Mouse (Mus musculus): ENCODE data around the gene Mapk1. TPM values are rescaled to one million over a fixed set of nuclear protein-coding genes. Genes with fewer than 3 reads are reported as not detected.
A peak's percentile ranks its signal among the peaks of the same experiment; 100 is the strongest.

Gene Mapk1
- 48.3 and 48.7 TPM in 2 replicates for polyA plus RNA-seq (2012; rRNA removed)

GRCm38 (mm10) chr16:16983131-16983533 is at the start of gene Mapk1:
Gene Mapk1, plus strand, starts transcription at chr16:16983382.
- Histone ChIP-seq H3K4me3 (ENCODE audit: extremely low read depth, insufficient read depth, insufficient read length) (peak within 1 kb of the TSS; percentile 86), H3K27me3 (ENCODE audit: control insufficient read depth, insufficient read depth, low read length) (no peaks in the 10 kb centered on the region), H3K36me3 (ENCODE audit: control insufficient read depth, insufficient read depth, low read length) (no peaks in the 10 kb centered on the region; the same call in 1 of the 2 replicates), H3K4me1 (ENCODE audit: control insufficient read depth, insufficient read depth, insufficient read length) (peaks cover 5% of the 10 kb centered on the region; the same call in 1 of the 2 replicates), H3K27ac (ENCODE audit: insufficient read depth, low read length) (peak within 1 kb of the TSS; percentile 84)
- WGBS, result under 1% methylated on average over 35 of the region's 35 CpGs
- peak; percentile 91 to 95 for DNase-seq (ENCODE audit: low read depth in 1 of 2, low spot score in 2 of 2)
- TF ChIP-seq CTCF (IDR thresholded peaks at IDR 0.05; ENCODE audit: extremely low read depth, insufficient read depth, insufficient read length, insufficient replicate concordance) (no peak), POLR2A (IDR thresholded peaks at IDR 0.05; ENCODE audit: low read depth, low read length) (peak; percentile 98)

DNA sequence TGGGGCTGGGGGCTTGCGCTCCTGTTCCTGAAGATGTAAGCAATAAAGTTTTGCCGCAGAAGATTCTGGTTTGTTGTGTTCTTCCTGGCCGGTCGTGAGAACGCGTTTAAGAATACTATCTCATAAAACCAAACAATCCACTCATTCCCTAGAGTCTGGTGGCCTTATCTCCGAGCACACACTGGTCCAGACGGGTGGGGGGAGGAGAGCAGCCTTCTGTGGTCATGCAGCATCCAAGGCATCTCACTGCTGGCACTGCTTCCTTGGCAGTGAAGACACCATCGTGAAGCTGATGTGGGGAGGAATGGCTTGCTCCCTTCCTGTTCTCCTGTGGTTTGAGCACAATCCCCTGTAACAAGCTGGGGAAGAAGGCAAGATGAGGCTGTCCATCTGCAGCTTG is 43.6 kb upstream of the Mapk1 start:
- H3K4me3 ChIP-seq (ENCODE audit: extremely low read depth, insufficient read depth, insufficient read length), result no peak overlapping the region
- TF ChIP-seq POLR2A (IDR thresholded peaks at IDR 0.05; ENCODE audit: low read depth, low read length), result no peak
- no peak for TF ChIP-seq CTCF (IDR thresholded peaks at IDR 0.05; ENCODE audit: extremely low read depth, insufficient read depth, insufficient read length, insufficient replicate concordance)
- no peaks in the 10 kb centered on the region for H3K4me1 ChIP-seq (ENCODE audit: control insufficient read depth, insufficient read depth, insufficient read length)
- 84% methylated on average over 9 of the region's 9 CpGs for WGBS
- no peak overlapping the region for H3K27ac ChIP-seq (ENCODE audit: insufficient read depth, low read length)
- no peaks in the 10 kb centered on the region for H3K36me3 ChIP-seq (ENCODE audit: control insufficient read depth, insufficient read depth, low read length)
- DNase-seq (ENCODE audit: low read depth in 1 of 2, low spot score in 2 of 2), result no peak
- no peaks in the 10 kb centered on the region for H3K27me3 ChIP-seq (ENCODE audit: control insufficient read depth, insufficient read depth, low read length)

DNA sequence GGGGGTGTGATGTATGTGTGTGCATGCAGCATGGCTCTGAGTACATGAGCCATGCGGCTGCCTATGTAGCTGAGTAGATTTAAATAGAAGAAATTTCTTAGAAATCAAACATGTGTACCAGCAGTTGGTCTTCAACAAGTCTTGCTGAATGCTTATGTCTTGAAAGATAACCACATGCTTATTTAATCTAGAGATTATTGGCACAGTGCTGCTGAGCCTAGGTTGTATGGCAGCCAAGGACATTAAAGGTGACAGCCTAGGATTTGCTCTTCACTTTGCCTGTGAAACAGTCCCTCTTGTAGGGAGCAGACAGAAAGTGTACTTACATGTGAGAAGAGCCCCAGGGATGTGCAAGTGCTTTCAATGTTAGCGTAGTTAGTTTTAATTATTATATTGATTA is 42.1 kb upstream of the Mapk1 start:
- no peak overlapping the region for H3K27ac ChIP-seq (ENCODE audit: insufficient read depth, low read length)
- H3K27me3 ChIP-seq (ENCODE audit: control insufficient read depth, insufficient read depth, low read length), result no peaks in the 10 kb centered on the region
- WGBS, result 93% methylated on average over 2 of the region's 2 CpGs
- no peak overlapping the region for H3K4me3 ChIP-seq (ENCODE audit: extremely low read depth, insufficient read depth, insufficient read length)
- TF ChIP-seq POLR2A (IDR thresholded peaks at IDR 0.05; ENCODE audit: low read depth, low read length) (no peak), CTCF (IDR thresholded peaks at IDR 0.05; ENCODE audit: extremely low read depth, insufficient read depth, insufficient read length, insufficient replicate concordance) (no peak)
- H3K4me1 ChIP-seq (ENCODE audit: control insufficient read depth, insufficient read depth, insufficient read length), result no peaks in the 10 kb centered on the region
- no peaks in the 10 kb centered on the region for H3K36me3 ChIP-seq (ENCODE audit: control insufficient read depth, insufficient read depth, low read length)
- DNase-seq (ENCODE audit: low read depth in 1 of 2, low spot score in 2 of 2), result no peak

GRCm38 (mm10) chr16:16958575-16958974 is 24.6 kb upstream of the Mapk1 start:
- Histone ChIP-seq H3K27me3 (ENCODE audit: control insufficient read depth, insufficient read depth, low read length) (no peaks in the 10 kb centered on the region), H3K4me3 (ENCODE audit: extremely low read depth, insufficient read depth, insufficient read length) (no peak overlapping the region), H3K4me1 (ENCODE audit: control insufficient read depth, insufficient read depth, insufficient read length) (no peaks in the 10 kb centered on the region), H3K27ac (ENCODE audit: insufficient read depth, low read length) (no peak overlapping the region), H3K36me3 (ENCODE audit: control insufficient read depth, insufficient read depth, low read length) (no peaks in the 10 kb centered on the region)
- DNase-seq (ENCODE audit: low read depth in 1 of 2, low spot score in 2 of 2), result no peak
- TF ChIP-seq POLR2A (IDR thresholded peaks at IDR 0.05; ENCODE audit: low read depth, low read length), result no peak
- no peak for TF ChIP-seq CTCF (IDR thresholded peaks at IDR 0.05; ENCODE audit: extremely low read depth, insufficient read depth, insufficient read length, insufficient replicate concordance)
- 57% methylated on average over 3 of the region's 5 CpGs for WGBS

- WGBS, result 89% methylated on average over 6 of the region's 6 CpGs
- Histone ChIP-seq H3K4me1 (ENCODE audit: control insufficient read depth, insufficient read depth, insufficient read length) (no peaks in the 10 kb centered on the region), H3K4me3 (ENCODE audit: extremely low read depth, insufficient read depth, insufficient read length) (no peak overlapping the region), H3K36me3 (ENCODE audit: control insufficient read depth, insufficient read depth, low read length) (no peaks in the 10 kb centered on the region), H3K27me3 (ENCODE audit: control insufficient read depth, insufficient read depth, low read length) (no peaks in the 10 kb centered on the region), H3K27ac (ENCODE audit: insufficient read depth, low read length) (no peak overlapping the region)
- DNase-seq (ENCODE audit: low read depth in 1 of 2, low spot score in 2 of 2), result no peak
- TF ChIP-seq CTCF (IDR thresholded peaks at IDR 0.05; ENCODE audit: extremely low read depth, insufficient read depth, insufficient read length, insufficient replicate concordance) (no peak), POLR2A (IDR thresholded peaks at IDR 0.05; ENCODE audit: low read depth, low read length) (no peak)
Measured at GRCm38 (mm10) chr16:16959907-16960306, 23.3 kb upstream of the Mapk1 start.

- no peak for DNase-seq (ENCODE audit: low read depth in 1 of 2, low spot score in 2 of 2)
- TF ChIP-seq POLR2A (IDR thresholded peaks at IDR 0.05; ENCODE audit: low read depth, low read length) (no peak), CTCF (IDR thresholded peaks at IDR 0.05; ENCODE audit: extremely low read depth, insufficient read depth, insufficient read length, insufficient replicate concordance) (no peak)
- 49% methylated on average over 1 of the region's 1 CpGs for WGBS
Measured at GRCm38 (mm10) chr16:16965149-16965548, 18.0 kb upstream of the Mapk1 start.

GRCm38 (mm10) chr16:16966290-16966689 is 16.9 kb upstream of the Mapk1 start:
- TF ChIP-seq POLR2A (IDR thresholded peaks at IDR 0.05; ENCODE audit: low read depth, low read length) (no peak), CTCF (IDR thresholded peaks at IDR 0.05; ENCODE audit: extremely low read depth, insufficient read depth, insufficient read length, insufficient replicate concordance) (no peak)

More at GRCm38 (mm10) chr16:16965149-16965548, 18.0 kb upstream of the Mapk1 start:
- H3K27me3 ChIP-seq (ENCODE audit: control insufficient read depth, insufficient read depth, low read length), result no peaks in the 10 kb centered on the region
- no peak overlapping the region for H3K27ac ChIP-seq (ENCODE audit: insufficient read depth, low read length)
- H3K36me3 ChIP-seq (ENCODE audit: control insufficient read depth, insufficient read depth, low read length), result no peaks in the 10 kb centered on the region
- no peaks in the 10 kb centered on the region for H3K4me1 ChIP-seq (ENCODE audit: control insufficient read depth, insufficient read depth, insufficient read length)
- H3K4me3 ChIP-seq (ENCODE audit: extremely low read depth, insufficient read depth, insufficient read length), result no peak overlapping the region

More at GRCm38 (mm10) chr16:16966290-16966689, 16.9 kb upstream of the Mapk1 start:
- Histone ChIP-seq H3K4me3 (ENCODE audit: extremely low read depth, insufficient read depth, insufficient read length) (no peak overlapping the region), H3K27ac (ENCODE audit: insufficient read depth, low read length) (no peak overlapping the region), H3K4me1 (ENCODE audit: control insufficient read depth, insufficient read depth, insufficient read length) (no peaks in the 10 kb centered on the region), H3K27me3 (ENCODE audit: control insufficient read depth, insufficient read depth, low read length) (no peaks in the 10 kb centered on the region), H3K36me3 (ENCODE audit: control insufficient read depth, insufficient read depth, low read length) (no peaks in the 10 kb centered on the region)
- DNase-seq (ENCODE audit: low read depth in 1 of 2, low spot score in 2 of 2), result no peak

All from spleen, adult 2 months (tissue).